Mouse (Mus musculus) CH12.LX (cell line): ENCODE data around the gene Fam234b. TPM values are rescaled to one million over a fixed set of nuclear protein-coding genes. Genes with fewer than 3 reads are reported as not detected.

ENCODE experiments used
- DNase-seq: peaks from one replicate; pipeline ENCODE4 v3.0.0-alpha.2; 2013; ENCODE audit errors: extremely low read depth
- H3K27ac ChIP-seq: 2 replicates; pipeline ENCODE4 v1.5.1; 2012; ENCODE audit warnings: low read depth, mild to moderate bottlenecking, control low read depth, moderate library complexity; ENCODE audit not compliant: insufficient read depth
- H3K27me3 ChIP-seq: replicated peaks from 2 replicates; pipeline ENCODE3; 2012; ENCODE audit warnings: inconsistent platforms
- H3K36me3 ChIP-seq, 2 experiments: replicated peaks in 1 of 2; 2 replicates each; pipeline versions ENCODE3 to v1.6.1; 2012; ENCODE audit warnings: inconsistent platforms in 1 of 2, low read length in 1 of 2, mild to moderate bottlenecking in 1 of 2, mixed read lengths in 1 of 2, moderate library complexity in 1 of 2; ENCODE audit not compliant: control insufficient read depth in 1 of 2, insufficient read depth in 1 of 2
- H3K4me1 ChIP-seq, 2 experiments: 2 replicates each; pipeline ENCODE4 v1.6.1; 2012; ENCODE audit warnings: inconsistent platforms in 1 of 2, moderate library complexity in 1 of 2; ENCODE audit not compliant: insufficient read depth in 2 of 2, control insufficient read depth in 1 of 2
- H3K4me2 ChIP-seq: 2 replicates; pipeline ENCODE4 v1.6.1; 2012; ENCODE audit warnings: low read depth, mild to moderate bottlenecking, control low read depth; ENCODE audit not compliant: poor library complexity, insufficient read depth, severe bottlenecking
- H3K4me3 ChIP-seq, 3 experiments: fragments of 150-350 bp in 1 of 3; sonication (generic) in 1 of 3; replicated peaks in 1 of 3; 2 replicates each; pipeline versions ENCODE3 to v1.5.1; 2011 to 2012; ENCODE audit warnings: low read depth in 2 of 3, low read length in 2 of 3, mild to moderate bottlenecking in 2 of 3, moderate library complexity in 2 of 3, control low read depth in 1 of 3, improper control_type of control experiment in 1 of 3, inconsistent platforms in 1 of 3, mixed read lengths in 1 of 3; ENCODE audit not compliant: poor library complexity in 1 of 3
- H3K79me2 ChIP-seq: replicated peaks from 2 replicates; pipeline ENCODE4 v1.6.1; 2012; ENCODE audit warnings: mild to moderate bottlenecking, moderate library complexity; ENCODE audit not compliant: control insufficient read depth, poor library complexity, insufficient read depth, severe bottlenecking; ENCODE audit errors: extremely low read depth
- H3K9ac ChIP-seq: 2 replicates; pipeline ENCODE4 v1.6.1; 2012; ENCODE audit warnings: low read depth, mild to moderate bottlenecking, control low read depth, moderate library complexity; ENCODE audit not compliant: insufficient read depth
- H3K9me3 ChIP-seq: replicated peaks from 2 replicates; pipeline ENCODE3; 2012; ENCODE audit warnings: low read length, inconsistent platforms, mixed read lengths
- BHLHE40 ChIP-seq: IDR thresholded peaks from 2 replicates; pipeline ENCODE4 v1.6.1; 2011; ENCODE audit warnings: mild to moderate bottlenecking, low read depth, low read length, improper control_type of control experiment
- CHD2 ChIP-seq: IDR thresholded peaks from 2 replicates; pipeline ENCODE4 v1.6.1; 2011; ENCODE audit warnings: low read length, improper control_type of control experiment
- EP300 ChIP-seq: IDR thresholded peaks from 2 replicates; pipeline ENCODE4 v1.6.1; 2011; ENCODE audit warnings: low read length, improper control_type of control experiment
- ETS1 ChIP-seq: conservative IDR thresholded peaks from 2 replicates; pipeline ENCODE4 v1.6.1; 2012; ENCODE audit warnings: low read depth, mild to moderate bottlenecking, inconsistent platforms, low read length, improper control_type of control experiment, moderate library complexity
- GABPA ChIP-seq: IDR thresholded peaks from 2 replicates; pipeline ENCODE4 v1.6.1; 2012; ENCODE audit warnings: low read depth, low read length, improper control_type of control experiment, inconsistent platforms; ENCODE audit not compliant: insufficient replicate concordance
- HCFC1 ChIP-seq: IDR thresholded peaks from 2 replicates; pipeline ENCODE4 v1.6.1; 2012; ENCODE audit warnings: low read depth, mild to moderate bottlenecking, inconsistent platforms, low read length, improper control_type of control experiment
- KAT2A ChIP-seq: IDR thresholded peaks from 2 replicates; pipeline ENCODE4 v1.6.1; 2012; ENCODE audit warnings: low read length, improper control_type of control experiment, inconsistent platforms; ENCODE audit not compliant: insufficient replicate concordance
- MAFK ChIP-seq: IDR thresholded peaks from 2 replicates; pipeline ENCODE4 v1.6.1; 2011; ENCODE audit warnings: low read length, improper control_type of control experiment; ENCODE audit not compliant: insufficient replicate concordance
- MAX ChIP-seq: IDR thresholded peaks from 2 replicates; pipeline ENCODE4 v1.6.1; 2011; ENCODE audit warnings: low read length, improper control_type of control experiment
- MXI1 ChIP-seq: IDR thresholded peaks from 2 replicates; pipeline ENCODE4 v1.6.1; 2011; ENCODE audit warnings: mild to moderate bottlenecking, low read depth, low read length, improper control_type of control experiment
- MYC ChIP-seq: IDR thresholded peaks from 2 replicates; pipeline ENCODE4 v1.6.1; 2011; ENCODE audit warnings: low read depth, mild to moderate bottlenecking, improper control_type of control experiment, low read length
- NRF1 ChIP-seq: IDR thresholded peaks from 2 replicates; pipeline ENCODE4 v1.6.1; 2014; ENCODE audit warnings: low read depth, mild to moderate bottlenecking, inconsistent platforms, low read length, improper control_type of control experiment, moderate library complexity
- PAX5 ChIP-seq: IDR thresholded peaks from 2 replicates; pipeline ENCODE4 v1.6.1; 2012; ENCODE audit warnings: low read length, inconsistent platforms, mixed read lengths
- POLR2A ChIP-seq: IDR thresholded peaks from 2 replicates; pipeline ENCODE4 v1.6.1; 2011; ENCODE audit warnings: low read depth, mild to moderate bottlenecking, improper control_type of control experiment, low read length
- POLR2AphosphoS2 ChIP-seq: IDR thresholded peaks from 2 replicates; pipeline ENCODE4 v1.6.1; 2011; ENCODE audit warnings: low read depth, low read length, improper control_type of control experiment
- RAD21 ChIP-seq: IDR thresholded peaks from 2 replicates; pipeline ENCODE4 v1.6.1; 2011; ENCODE audit warnings: low read depth, mild to moderate bottlenecking, low read length, improper control_type of control experiment, moderate library complexity
- SMC3 ChIP-seq: IDR thresholded peaks from 2 replicates; pipeline ENCODE4 v1.6.1; 2011; ENCODE audit warnings: low read depth, low read length, improper control_type of control experiment
- TCF12 ChIP-seq: IDR thresholded peaks from 2 replicates; pipeline ENCODE4 v1.6.1; 2014; ENCODE audit warnings: low read depth, mild to moderate bottlenecking, inconsistent platforms, low read length, improper control_type of control experiment
- USF2 ChIP-seq: conservative IDR thresholded peaks from 2 replicates; pipeline ENCODE4 v1.6.1; 2011; ENCODE audit warnings: low read depth, low read length, improper control_type of control experiment
- ZC3H11A ChIP-seq: IDR thresholded peaks from 2 replicates; pipeline ENCODE4 v1.6.1; 2012; ENCODE audit warnings: low read depth, mild to moderate bottlenecking, inconsistent platforms, low read length, improper control_type of control experiment
- ZMIZ1 ChIP-seq: IDR thresholded peaks from 2 replicates; pipeline ENCODE4 v1.6.1; 2012; ENCODE audit warnings: low read depth, mild to moderate bottlenecking, inconsistent platforms, low read length, improper control_type of control experiment
- ZNF384 ChIP-seq: IDR thresholded peaks from 2 replicates; pipeline ENCODE4 v1.6.1; 2012; ENCODE audit warnings: low read depth, low read length, improper control_type of control experiment, inconsistent platforms
- dilution Hi-C: fragments of 300-500 bp; cut with MboI; formaldehyde crosslinking; loops from 2 replicates; pipeline ENCODE4 v1.14.3; 2020; ENCODE audit warnings: low sequenced_read_pairs; ENCODE audit not compliant: extremely low pct_unique_long_range_greater_than_20kb, extremely low pct_ligation_motif_present
- in situ Hi-C: fragments of 300-500 bp; cut with MboI; formaldehyde crosslinking; loops from 3 replicates; pipeline ENCODE4 v1.14.3; 2019; ENCODE audit warnings: low sequenced_read_pairs, low pct_ligation_motif_present, low pct_unique_long_range_greater_than_20kb, mixed read lengths
- polyA plus RNA-seq: library from polyadenylated mRNA; unstranded; fragments of >175 nt; gene quantifications from 2 replicates; pipeline ENCODE4 v1.2.1, GENCODE M21; 2012; ENCODE audit warnings: low read depth; ENCODE audit not compliant: insufficient read length
- total RNA-seq, 2 experiments: library from RNA; depleted of rRNA; stranded (reverse); fragments of 300-350 nt in 1 of 2; fragments of >200 nt in 1 of 2; gene quantifications; 2 replicates each; pipeline ENCODE4 v1.2.3; 2012 to 2014

Gene Fam234b
- total and polyA plus RNA-seq, 3 experiments, result 0.04 to 0.76 (median 0.20) TPM

GRCm38 (mm10) chr6:135206909-135207308 lies 9.1 kb downstream of the Fam234b start:
- no peak overlapping the region for H3K4me2 ChIP-seq
- no peak for DNase-seq
- no peak overlapping the region for H3K9ac ChIP-seq
- TF ChIP-seq BHLHE40, result no peak
- TF ChIP-seq EP300, result no peak
- TF ChIP-seq ETS1, result no peak
- TF ChIP-seq PAX5, result no peak
- TF ChIP-seq ZC3H11A, result no peak
- no peak for TF ChIP-seq GABPA
- TF ChIP-seq USF2, result no peak
- no peak for TF ChIP-seq TCF12
- no peak for TF ChIP-seq MYC
- no peak for TF ChIP-seq CHD2
- no peak for TF ChIP-seq ZNF384
- H3K27me3 ChIP-seq, result no peaks in the 10 kb centered on the region
- H3K27ac ChIP-seq, result no peak overlapping the region
- in situ Hi-C loops (no loop called here), dilution Hi-C loops (no loop called here)
- H3K9me3 ChIP-seq, result no peaks in the 10 kb centered on the region
- no peaks in the 10 kb centered on the region for H3K4me1 ChIP-seq
- no peaks in the 10 kb centered on the region for H3K36me3 ChIP-seq
- H3K79me2 ChIP-seq, result no peaks in the 10 kb centered on the region
- H3K4me3 ChIP-seq, result no peak overlapping the region

- Histone ChIP-seq H3K27ac (no peak overlapping the region), H3K27me3 (no peaks in the 10 kb centered on the region), H3K4me1 (peaks cover 0 to 12% of the 10 kb centered on the region in 2 experiments; a peak in 2 of 4 replicates), H3K9me3 (no peaks in the 10 kb centered on the region), H3K79me2 (no peaks in the 10 kb centered on the region), H3K9ac (no peak overlapping the region), H3K36me3 (no peaks in the 10 kb centered on the region), H3K4me3 (no peak overlapping the region), H3K4me2 (no peak overlapping the region)
- no peak for DNase-seq
- TF ChIP-seq MXI1 (no peak), TCF12 (no peak), ETS1 (no peak), MAX (no peak), MAFK (no peak), BHLHE40 (no peak), KAT2A (no peak), HCFC1 (no peak), GABPA (no peak), ZMIZ1 (no peak), SMC3 (no peak), USF2 (no peak), ZC3H11A (no peak), POLR2A (no peak), RAD21 (no peak), POLR2AphosphoS2 (no peak), NRF1 (no peak)
- dilution Hi-C loops (no loop called here), in situ Hi-C loops (no loop called here)
These were observed 13.4 kb downstream of the Fam234b start for GRCm38 (mm10) chr6:135211169-135211568.
